Mouse (Mus musculus) hindbrain, embryonic 11.5 days (tissue): Measurements from ENCODE around the gene Rdh16f2. TPM values are rescaled to one million over a fixed set of nuclear protein-coding genes. Genes with fewer than 3 reads are reported as not detected.
"Not testable (repeated sequence)": the region's sequence is repeated elsewhere in the genome, so short reads cannot be mapped to it uniquely, and the experiment has no call there.

Experiments used
- ATAC-seq: fragments of 200-750 bp; cut with Nextera tagmentation; 2 replicates; pipeline ENCODE4 v1.8.0; 2017; ENCODE audit warnings: mild to moderate bottlenecking, moderate TSS enrichment, moderate library complexity; ENCODE audit not compliant: low FRiP score
- DNase-seq: peaks from one replicate; pipeline ENCODE4 v3.0.0-alpha.2; 2015; ENCODE audit warnings: low spot score
- H3K27ac ChIP-seq: fragments of 300-500 bp; sonication (generic); 2 replicates; pipeline ENCODE4 v1.5.1; 2014; ENCODE audit warnings: mild to moderate bottlenecking, low read depth, low read length
- H3K27me3 ChIP-seq: fragments of 300-500 bp; sonication (generic); 2 replicates; pipeline ENCODE4 v1.6.1; 2014; ENCODE audit warnings: mild to moderate bottlenecking, low read length, moderate library complexity, mixed read lengths; ENCODE audit not compliant: control insufficient read depth, insufficient read depth
- H3K36me3 ChIP-seq: fragments of 300-500 bp; sonication (generic); 2 replicates; pipeline ENCODE4 v1.6.1; 2014; ENCODE audit warnings: mild to moderate bottlenecking, low read length, moderate library complexity, mixed read lengths; ENCODE audit not compliant: control insufficient read depth, insufficient read depth
- H3K4me1 ChIP-seq: fragments of 300-500 bp; sonication (generic); replicated peaks from 2 replicates; pipeline ENCODE4 v1.6.1; 2014; ENCODE audit warnings: low read length, mixed read lengths; ENCODE audit not compliant: control insufficient read depth, insufficient read depth
- H3K4me2 ChIP-seq: fragments of 300-500 bp; sonication (generic); replicated peaks from 2 replicates; pipeline ENCODE4 v1.6.1; 2014; ENCODE audit warnings: mild to moderate bottlenecking, low read depth, low read length
- H3K4me3 ChIP-seq: fragments of 300-500 bp; sonication (generic); 2 replicates; pipeline ENCODE4 v1.5.1; 2014; ENCODE audit warnings: low read depth, low read length
- H3K9ac ChIP-seq: fragments of 300-500 bp; sonication (generic); 2 replicates; pipeline ENCODE4 v1.6.1; 2014; ENCODE audit warnings: low read depth, low read length
- H3K9me3 ChIP-seq: fragments of 300-500 bp; sonication (generic); 2 replicates; pipeline ENCODE4 v1.6.1; 2016; ENCODE audit warnings: low read length; ENCODE audit not compliant: control insufficient read depth
- WGBS: fragments of 180-500 bp; shearing (Covaris S2); extraction: QIAGEN DNeasy Blood & Tissue Kit; methylation state at CpG from one replicate; pipeline ENCODE4 v1.1.7; 2014; 5-methylcytosine and 5-hydroxymethylcytosine counted together
- polyA plus RNA-seq: library from polyadenylated mRNA; unstranded; fragments of >200 nt; fragmentation: Nextera tagmentation; extraction: Ambion mirVana; gene quantifications from 2 replicates; pipeline ENCODE4 v1.2.1, GENCODE M21; 2014

Gene Rdh16f2
- polyA plus RNA-seq, 1 experiment from 2014 or later, result not detected

DNA sequence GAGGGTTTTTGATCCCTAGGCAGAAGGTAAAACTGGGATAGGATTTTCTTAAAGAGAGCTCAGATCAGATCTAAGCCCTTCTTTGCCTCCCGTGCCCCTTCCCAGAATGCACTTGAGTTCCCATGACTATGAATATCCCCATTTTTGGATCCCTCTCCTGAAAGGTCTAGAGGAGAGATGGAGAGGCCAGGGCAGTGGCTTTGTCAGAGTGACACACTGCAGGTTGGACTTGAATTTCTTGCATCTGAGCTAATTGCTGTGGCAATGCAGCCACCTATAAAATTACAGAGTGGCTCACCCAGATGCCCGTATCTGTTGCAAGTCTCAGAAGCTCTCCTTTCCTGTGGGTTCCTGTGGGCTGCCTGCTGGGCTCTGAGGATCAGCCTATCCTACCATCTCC is 31.9 kb downstream of the Rdh16f2 start, which contains the start of gene Sdr9c7:
Sdr9c7 (plus strand) TSS at position 301 of the 400 bp plus-strand sequence.
- no peak for DNase-seq
- no peaks in the 10 kb centered on the region for H3K36me3 ChIP-seq
- no peaks in the 10 kb centered on the region for H3K4me1 ChIP-seq
- 88% methylated on average over 2 of the region's 2 CpGs for WGBS
- H3K4me3 ChIP-seq, result no peak within 1 kb of the TSS
- no peaks in the 10 kb centered on the region for H3K9me3 ChIP-seq
- no peak within 1 kb of the TSS for H3K9ac ChIP-seq
- no peak within 1 kb of the TSS for H3K4me2 ChIP-seq
- ATAC-seq, result no peak
- H3K27me3 ChIP-seq, result no peaks in the 10 kb centered on the region
- H3K27ac ChIP-seq, result no peak within 1 kb of the TSS

DNA sequence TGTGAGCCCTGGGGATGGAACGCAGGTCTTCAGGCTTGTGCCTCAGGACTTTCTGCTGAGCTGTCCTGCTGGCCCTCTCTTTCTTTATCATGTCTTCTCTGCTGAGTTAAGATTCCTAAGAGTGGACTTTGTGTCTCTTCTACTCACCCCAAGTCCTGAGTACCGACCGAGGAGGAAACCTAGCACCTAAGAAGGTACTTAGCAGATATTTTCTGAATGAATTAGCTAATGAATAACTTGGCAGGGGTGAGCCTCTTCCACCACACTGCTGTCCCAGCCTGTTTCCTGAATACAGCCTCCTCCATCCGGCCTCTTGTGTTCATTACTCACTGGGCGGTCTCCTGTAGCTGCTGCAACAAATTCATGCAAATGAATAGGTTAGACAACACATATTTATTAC is 33.5 kb downstream of the Rdh16f2 start:
- no peak overlapping the region for H3K4me2 ChIP-seq
- no peak overlapping the region for H3K4me3 ChIP-seq
- no peaks in the 10 kb centered on the region for H3K9me3 ChIP-seq
- no peaks in the 10 kb centered on the region for H3K27me3 ChIP-seq
- no peak overlapping the region for H3K27ac ChIP-seq
- ATAC-seq (no peak), DNase-seq (no peak)
- WGBS, result 68% methylated on average over 5 of the region's 5 CpGs
- H3K9ac ChIP-seq, result no peak overlapping the region
- H3K4me1 ChIP-seq, result no peaks in the 10 kb centered on the region
- no peaks in the 10 kb centered on the region for H3K36me3 ChIP-seq

DNA sequence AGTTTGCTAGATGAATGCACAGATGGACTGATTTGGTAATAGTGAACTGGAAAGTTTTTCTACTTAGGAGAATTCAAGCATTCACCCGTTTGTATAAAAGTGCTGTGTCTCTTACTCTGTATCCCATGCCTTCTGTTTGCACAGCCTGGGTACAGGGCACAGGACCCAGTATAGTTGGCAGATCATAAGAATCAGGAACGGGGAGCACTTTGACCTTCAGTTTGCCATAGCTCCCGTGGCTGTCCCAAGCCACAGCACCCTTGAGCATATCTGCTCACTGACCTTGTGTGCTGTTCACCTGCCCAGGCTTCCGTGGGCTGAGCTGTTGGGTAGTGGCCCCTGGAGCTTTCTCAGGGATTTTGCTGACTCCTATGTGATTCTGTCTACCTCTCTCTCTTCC is 35.5 kb downstream of the Rdh16f2 start:
- Histone ChIP-seq H3K9me3 (no peaks in the 10 kb centered on the region), H3K4me2 (no peak overlapping the region), H3K27ac (no peak overlapping the region), H3K4me3 (no peak overlapping the region), H3K9ac (no peak overlapping the region), H3K36me3 (no peaks in the 10 kb centered on the region), H3K27me3 (no peaks in the 10 kb centered on the region), H3K4me1 (no peaks in the 10 kb centered on the region)
- ATAC-seq (no peak), DNase-seq (no peak)
- 83% methylated on average over 4 of the region's 4 CpGs for WGBS

DNA sequence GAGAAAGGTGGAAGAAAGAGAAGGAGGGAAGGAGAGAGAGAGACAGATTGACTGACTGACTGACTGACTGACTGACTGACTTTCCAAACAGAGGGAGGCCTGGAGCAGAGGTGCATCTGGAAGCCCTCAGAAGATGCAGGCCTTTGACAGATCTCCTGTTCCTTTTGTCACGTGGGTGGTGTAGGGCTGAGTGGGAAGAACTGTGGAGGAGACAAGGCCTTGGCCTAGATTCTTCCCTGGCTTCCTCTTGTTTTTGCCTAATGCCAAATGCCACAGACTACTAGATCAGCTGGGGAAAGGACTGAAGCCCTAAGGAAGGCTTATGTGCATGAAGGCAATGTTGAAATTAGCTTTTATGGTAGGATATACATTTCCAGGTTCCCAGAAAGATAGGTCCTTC is 36.8 kb downstream of the Rdh16f2 start:
- no peak for DNase-seq
- Histone ChIP-seq H3K9ac (no peak overlapping the region), H3K27me3 (no peaks in the 10 kb centered on the region), H3K4me1 (no peaks in the 10 kb centered on the region), H3K27ac (no peak overlapping the region), H3K9me3 (no peaks in the 10 kb centered on the region), H3K36me3 (no peaks in the 10 kb centered on the region), H3K4me2 (no peak overlapping the region), H3K4me3 (no peak overlapping the region)
- WGBS, result 71% methylated on average over 1 of the region's 1 CpGs
- no peak for ATAC-seq

DNA sequence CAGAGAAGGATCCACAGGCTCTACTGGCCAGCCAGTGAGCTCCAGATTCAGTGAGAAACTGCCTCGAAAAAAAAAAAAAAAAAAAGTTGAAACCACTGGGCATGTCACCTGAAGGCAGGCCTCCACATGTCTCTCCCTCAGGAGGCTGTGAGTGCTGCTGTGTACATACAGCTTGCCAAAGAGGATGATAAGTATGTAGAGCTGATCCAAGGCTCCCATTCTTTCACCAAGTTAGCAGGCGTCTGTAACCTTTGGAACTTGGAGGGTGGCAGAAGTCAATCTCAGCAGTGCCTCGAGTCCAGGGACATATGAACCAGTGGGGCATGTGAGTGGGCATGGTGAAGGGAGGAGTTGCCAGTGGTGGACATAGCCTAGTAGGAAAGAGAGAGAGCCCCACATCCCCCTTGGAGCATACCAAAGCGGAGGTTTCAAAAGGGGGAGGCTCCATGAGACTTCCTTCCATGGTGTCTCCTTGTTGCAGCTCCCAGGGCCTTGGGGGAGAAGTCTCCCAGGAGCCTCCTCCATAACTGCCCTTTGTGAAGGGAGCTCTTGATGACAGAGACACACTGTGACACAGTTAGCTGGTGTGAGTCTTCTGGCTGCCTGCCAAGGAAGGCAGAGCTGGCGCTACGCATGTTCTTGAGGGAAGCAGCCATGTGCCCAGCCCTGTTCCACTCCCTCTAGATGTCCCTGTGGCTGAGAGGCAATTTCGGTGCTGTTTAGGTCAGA is 38.6 kb downstream of the Rdh16f2 start:
- Histone ChIP-seq H3K4me2 (no peak overlapping the region), H3K4me1 (no peaks in the 10 kb centered on the region), H3K9ac (no peak overlapping the region), H3K9me3 (no peaks in the 10 kb centered on the region), H3K27me3 (no peaks in the 10 kb centered on the region), H3K36me3 (no peaks in the 10 kb centered on the region), H3K4me3 (no peak overlapping the region), H3K27ac (no peak overlapping the region)
- 80% methylated on average over 7 of the region's 7 CpGs for WGBS
- no peak for DNase-seq
- no peak for ATAC-seq

DNA sequence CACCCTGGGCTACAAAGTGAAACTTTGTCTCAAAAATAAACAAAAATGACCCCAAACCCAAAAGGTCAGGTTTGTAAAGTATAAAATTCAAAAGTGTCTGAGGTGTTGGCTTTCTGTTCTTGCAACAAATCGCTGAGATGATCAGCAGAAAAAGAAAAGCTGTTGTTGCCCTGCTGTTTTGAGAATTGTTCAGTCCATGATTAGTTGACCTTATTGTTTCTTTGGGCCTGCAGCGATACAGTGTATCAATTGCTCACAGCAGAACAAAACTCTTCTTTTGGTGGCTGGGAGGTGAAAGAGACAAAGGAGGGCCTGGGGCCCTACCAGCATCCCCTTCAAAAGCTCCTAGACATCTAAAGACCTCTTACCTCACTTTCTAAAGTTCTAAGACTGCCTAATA is 39.9 kb downstream of the Rdh16f2 start:
- no peak for ATAC-seq
- no peaks in the 10 kb centered on the region for H3K9me3 ChIP-seq
- no peaks in the 10 kb centered on the region for H3K36me3 ChIP-seq
- H3K27me3 ChIP-seq, result no peaks in the 10 kb centered on the region
- no peak for DNase-seq
- H3K27ac ChIP-seq, result no peak overlapping the region
- no peak overlapping the region for H3K9ac ChIP-seq
- WGBS, result 55% methylated on average over 2 of the region's 2 CpGs
- no peak overlapping the region for H3K4me2 ChIP-seq
- no peaks in the 10 kb centered on the region for H3K4me1 ChIP-seq
- H3K4me3 ChIP-seq, result no peak overlapping the region

DNA sequence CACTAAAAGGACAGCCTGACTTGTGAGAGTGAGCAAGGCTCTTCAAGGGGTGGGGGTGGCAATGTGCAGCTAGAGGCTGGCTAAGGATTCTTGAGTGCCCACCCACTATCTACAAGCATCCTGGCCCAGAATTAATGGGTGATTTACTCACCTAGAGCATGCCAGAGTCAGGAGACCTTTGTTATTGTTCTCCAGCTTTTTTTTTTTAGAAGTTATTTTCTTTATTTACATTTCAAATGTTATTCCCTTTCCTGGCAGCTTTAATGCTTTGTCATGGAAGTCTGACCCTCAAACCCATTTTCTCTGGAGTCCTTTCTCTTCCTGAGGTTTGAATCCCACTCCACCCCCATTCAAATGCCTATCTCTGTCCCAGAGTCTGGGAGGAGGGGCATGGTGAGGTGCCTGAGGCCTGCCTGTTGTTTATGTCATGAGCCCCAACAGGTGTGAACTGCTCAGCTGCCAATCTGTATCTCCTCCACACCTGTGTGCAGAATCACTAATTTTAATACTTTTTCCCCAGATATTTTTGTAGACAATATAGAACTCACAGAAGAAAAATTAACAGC is 41.2 kb downstream of the Rdh16f2 start:
- no peak overlapping the region for H3K4me2 ChIP-seq
- ATAC-seq (no peak), DNase-seq (no peak)
- no peaks in the 10 kb centered on the region for H3K4me1 ChIP-seq
- no peaks in the 10 kb centered on the region for H3K27me3 ChIP-seq
- H3K9ac ChIP-seq, result no peak overlapping the region
- H3K36me3 ChIP-seq, result no peaks in the 10 kb centered on the region
- H3K9me3 ChIP-seq, result no peaks in the 10 kb centered on the region
- H3K27ac ChIP-seq, result no peak overlapping the region
- H3K4me3 ChIP-seq, result no peak overlapping the region

DNA sequence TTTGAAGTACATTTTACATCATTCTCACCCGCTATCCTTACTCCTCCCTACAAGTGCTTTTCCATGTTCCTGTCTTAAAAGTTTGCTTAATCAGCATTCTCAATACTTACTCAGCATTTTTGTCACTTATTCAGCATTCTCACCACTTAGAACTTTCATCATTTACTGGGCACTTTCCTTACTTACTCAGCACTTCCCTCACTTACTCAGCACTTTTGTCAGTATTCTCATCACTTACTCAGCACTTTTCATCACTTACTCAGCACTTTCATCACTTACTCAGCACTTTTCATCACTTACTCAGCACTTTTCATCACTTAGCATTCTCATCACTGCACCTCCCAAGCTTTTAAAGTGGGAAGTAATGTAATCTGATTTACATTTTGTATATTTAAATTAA is 49.3 kb downstream of the Rdh16f2 start:
- no peak overlapping the region for H3K4me2 ChIP-seq
- no peak overlapping the region for H3K4me3 ChIP-seq
- no peak overlapping the region for H3K27ac ChIP-seq
- H3K27me3 ChIP-seq, result no peaks in the 10 kb centered on the region
- no peak for ATAC-seq
- H3K4me1 ChIP-seq, result no peaks in the 10 kb centered on the region
- 98% methylated on average over 1 of the region's 1 CpGs for WGBS
- no peak overlapping the region for H3K9ac ChIP-seq
- H3K36me3 ChIP-seq, result no peaks in the 10 kb centered on the region
- no peaks in the 10 kb centered on the region for H3K9me3 ChIP-seq
- no peak for DNase-seq

DNA sequence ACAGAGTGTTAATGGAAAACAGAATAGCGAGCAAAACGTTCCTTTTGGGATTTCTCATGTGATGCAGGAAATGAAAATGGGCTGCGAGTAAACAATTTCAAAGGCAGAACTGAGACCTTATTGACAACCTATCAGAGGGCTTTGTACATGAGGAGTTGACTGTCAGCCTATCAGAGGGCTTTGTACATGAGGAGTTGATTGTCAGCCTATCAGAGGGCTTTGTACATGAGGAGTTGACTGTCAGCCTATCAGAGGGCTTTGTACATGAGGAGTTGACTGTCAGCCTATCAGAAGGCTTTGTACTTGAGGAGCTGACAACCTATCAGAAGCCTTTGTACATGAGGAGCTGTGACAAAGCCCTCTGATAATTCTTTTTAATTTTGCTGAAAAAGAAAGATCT is 50.9 kb downstream of the Rdh16f2 start:
- H3K9me3 ChIP-seq, H3K9ac ChIP-seq, H3K4me1 ChIP-seq, H3K4me2 ChIP-seq, H3K27ac ChIP-seq, ATAC-seq, H3K4me3 ChIP-seq, H3K27me3 ChIP-seq, DNase-seq, H3K36me3 ChIP-seq: not testable (repeated sequence)
- WGBS, result 92% methylated on average over 3 of the region's 3 CpGs
